Mouse (Mus musculus): Measurements from ENCODE around the gene Actr1a.

GRCm38 (mm10) chr19:46434591-46434990 lies 39.0 kb upstream of the Actr1a start:
- no peak for TF ChIP-seq EP300 (IDR thresholded peaks at IDR 0.05; ENCODE audit: insufficient read depth, low read depth, low read length)
- TF ChIP-seq POLR2A (IDR thresholded peaks at IDR 0.05; ENCODE audit: insufficient read depth, low read length): no peak
- no peak for TF ChIP-seq CTCF (IDR thresholded peaks at IDR 0.05; ENCODE audit: low read depth, low read length)

Measured in ES-Bruce4 (cell line).